Mouse (Mus musculus) brain, embryonic 14.5 days (tissue): ENCODE data around the gene Arhgap29. TPM values are rescaled to one million over a fixed set of nuclear protein-coding genes. Genes with fewer than 3 reads are reported as not detected.
A peak's percentile ranks its signal among the peaks of the same experiment; 100 is the strongest.

Experiments used
- DNase-seq: peaks from one replicate; pipeline ENCODE4 v3.0.0-alpha.2; 2011; ENCODE audit warnings: low read depth
- CTCF ChIP-seq: fragments of 200-500 bp; IDR thresholded peaks from 2 replicates; pipeline ENCODE4 v1.5.1; 2012; ENCODE audit warnings: inconsistent platforms, mild to moderate bottlenecking, moderate library complexity, borderline replicate concordance; ENCODE audit not compliant: insufficient read depth, insufficient read length; ENCODE audit errors: extremely low read depth
- POLR2A ChIP-seq: fragments of 200-500 bp; IDR thresholded peaks from 2 replicates; pipeline ENCODE4 v1.6.1; 2012; ENCODE audit warnings: mild to moderate bottlenecking, inconsistent platforms, borderline replicate concordance; ENCODE audit not compliant: poor library complexity, insufficient read depth, insufficient read length, severe bottlenecking; ENCODE audit errors: extremely low read depth
- polyA plus RNA-seq: library from polyadenylated mRNA; depleted of rRNA; stranded (reverse); fragments of >200 nt; gene quantifications from 2 replicates; pipeline ENCODE4 v1.2.3, GENCODE M21; 2012

Gene Arhgap29
- polyA plus RNA-seq, 1 experiment = 26.2 TPM

DNA sequence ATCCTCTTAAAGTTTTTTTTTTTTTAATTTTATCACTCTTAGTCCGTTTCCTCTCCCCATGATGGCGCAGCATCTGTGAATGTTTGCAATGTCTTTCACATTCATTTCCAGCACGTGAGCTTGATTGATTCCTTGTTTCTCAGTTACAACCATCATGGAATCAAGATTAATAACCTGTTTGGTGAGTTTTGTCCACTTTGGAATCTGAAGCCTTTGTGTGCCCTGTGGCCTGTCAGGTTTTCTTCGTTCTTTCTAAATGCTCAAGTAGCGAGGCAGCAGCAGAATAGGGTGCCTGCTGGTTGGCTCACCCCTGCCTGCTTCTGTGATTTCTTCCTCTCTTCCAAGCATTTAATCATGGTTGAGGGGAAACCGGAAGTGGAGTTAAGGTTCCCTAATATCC, 2.2 kb upstream of the Arhgap29 start:
- DNase-seq = no peak
- TF ChIP-seq POLR2A (no peak), CTCF (no peak)

- no peak for TF ChIP-seq CTCF
- DNase-seq = no peak
Observed at GRCm38 (mm10) chr3:121951116-121951515, 1.2 kb upstream of the Arhgap29 start.

GRCm38 (mm10) chr3:121953049-121953432, 700 bp downstream of the Arhgap29 start:
- peak; percentile 75 for DNase-seq
- TF ChIP-seq POLR2A (0 out of 2 replicates have a peak, but pooled peaks have one; percentile 14), CTCF (no peak)

DNA sequence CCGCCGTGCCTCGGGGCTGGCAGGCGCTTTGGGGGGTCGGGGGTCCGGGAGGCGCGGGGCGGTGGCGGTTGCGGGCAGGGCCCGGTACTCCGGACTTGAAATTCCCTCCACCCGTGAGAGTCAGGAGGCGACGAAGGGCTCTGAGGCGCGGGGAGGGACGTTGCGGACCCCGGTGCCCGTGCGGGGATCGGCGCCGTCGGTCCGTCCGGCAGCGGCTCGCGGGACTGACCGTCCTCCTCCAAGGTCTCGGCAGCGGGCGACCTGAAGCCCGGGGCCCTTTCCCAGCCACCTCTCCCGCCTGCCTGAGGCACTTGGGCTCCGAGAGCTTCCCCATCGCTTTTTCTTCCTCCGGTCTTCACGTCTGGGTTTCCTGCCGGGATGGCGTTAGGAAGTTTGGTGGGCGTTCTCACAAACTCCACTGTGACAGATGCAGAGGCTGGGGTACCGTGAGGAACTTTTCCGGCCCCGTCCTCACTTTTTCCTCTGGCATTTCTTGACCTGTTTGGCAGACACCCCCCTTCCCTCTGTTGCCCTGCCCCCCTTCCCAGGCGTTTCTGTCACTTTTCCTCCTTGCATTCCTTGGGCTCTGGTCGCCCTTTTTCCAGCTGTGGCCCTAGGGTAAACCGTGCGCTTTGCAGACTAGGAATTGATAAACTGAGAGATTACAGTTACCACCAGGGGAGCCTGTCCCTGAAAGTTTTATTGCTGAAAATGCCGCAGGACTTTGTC, 1.3 kb downstream of the Arhgap29 start:
- peak; percentile 20 for DNase-seq
- TF ChIP-seq CTCF (peak; percentile 5; the same call in 1 of the 2 replicates), POLR2A (no peak)

DNA sequence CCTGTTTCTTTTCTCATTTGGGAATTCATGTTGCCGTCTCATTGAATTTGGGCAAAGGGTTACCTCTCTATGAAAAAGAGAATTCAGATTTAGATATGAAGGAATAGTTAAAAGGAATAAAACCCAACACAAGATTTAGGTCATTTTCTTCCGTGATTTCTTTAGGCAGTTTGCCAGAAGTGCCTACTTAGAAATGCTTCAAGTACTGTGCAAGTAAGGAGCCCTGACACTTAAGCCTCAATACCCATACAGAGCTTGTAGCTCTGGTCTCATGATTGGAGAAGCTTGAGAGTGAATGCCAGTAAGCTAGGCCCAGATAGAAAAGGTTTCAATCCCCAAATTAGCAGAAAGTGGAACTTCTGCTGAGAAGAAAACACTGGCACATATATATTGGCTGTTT, 2.1 kb downstream of the Arhgap29 start:
- peak; percentile 33 for DNase-seq
- TF ChIP-seq CTCF = no peak
- no peak for TF ChIP-seq POLR2A

DNA sequence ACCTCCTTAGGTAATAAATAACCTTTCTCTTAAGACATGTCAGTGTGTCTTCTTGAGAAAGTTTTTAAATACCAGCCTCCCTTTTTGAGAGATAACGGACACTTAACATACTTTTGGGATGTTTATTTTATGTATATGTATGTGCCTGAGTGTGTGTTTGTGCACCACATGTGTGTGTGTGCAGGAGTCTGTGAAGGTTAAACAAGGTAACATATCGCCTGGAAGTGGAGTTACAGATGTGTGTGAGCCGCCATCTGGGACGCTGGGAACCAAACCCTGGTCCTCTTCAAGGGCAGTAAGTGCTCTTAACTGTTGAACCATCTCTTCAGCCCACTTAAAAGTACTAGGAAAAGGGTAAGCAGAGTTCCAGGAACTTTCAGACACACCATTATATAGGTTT, 3.2 kb downstream of the Arhgap29 start:
- no peak for DNase-seq
- TF ChIP-seq POLR2A = no peak
- no peak for TF ChIP-seq CTCF

DNA sequence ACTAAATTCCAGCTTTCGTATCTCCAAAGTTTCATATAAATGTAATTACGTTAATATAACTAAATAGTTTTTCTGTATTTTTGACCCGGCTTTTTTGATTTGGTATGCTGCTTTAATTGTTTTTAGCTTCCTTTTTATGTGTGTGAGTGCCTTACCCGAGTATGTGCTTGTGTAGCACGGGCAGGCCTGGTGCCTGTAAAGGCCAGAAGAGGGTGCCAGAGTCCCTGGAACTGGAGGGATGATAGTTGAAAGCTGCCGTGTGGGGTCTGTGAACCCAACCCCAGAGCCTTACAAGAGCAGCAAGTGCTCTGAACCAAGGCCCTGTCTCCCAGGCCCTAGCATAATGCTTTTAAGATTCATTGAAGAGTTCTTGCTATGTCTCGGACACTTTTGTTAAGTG, 4.4 kb downstream of the Arhgap29 start:
- no peak for TF ChIP-seq CTCF
- no peak for TF ChIP-seq POLR2A
- DNase-seq = no peak

- DNase-seq = peak; percentile 30
- no peak for TF ChIP-seq CTCF
- no peak for TF ChIP-seq POLR2A
Observed at GRCm38 (mm10) chr3:121957606-121958344, 5.4 kb downstream of the Arhgap29 start.

GRCm38 (mm10) chr3:121964173-121964572, 11.8 kb downstream of the Arhgap29 start:
- peak; percentile 88 for DNase-seq
- TF ChIP-seq CTCF = peak; percentile 71; the same call in 1 of the 2 replicates
- TF ChIP-seq POLR2A = no peak

GRCm38 (mm10) chr3:121967681-121968476, 15.5 kb downstream of the Arhgap29 start:
- DNase-seq = peak; percentile 84
- TF ChIP-seq CTCF = no peak
- TF ChIP-seq POLR2A = peak; percentile 31; the same call in 1 of the 2 replicates

DNA sequence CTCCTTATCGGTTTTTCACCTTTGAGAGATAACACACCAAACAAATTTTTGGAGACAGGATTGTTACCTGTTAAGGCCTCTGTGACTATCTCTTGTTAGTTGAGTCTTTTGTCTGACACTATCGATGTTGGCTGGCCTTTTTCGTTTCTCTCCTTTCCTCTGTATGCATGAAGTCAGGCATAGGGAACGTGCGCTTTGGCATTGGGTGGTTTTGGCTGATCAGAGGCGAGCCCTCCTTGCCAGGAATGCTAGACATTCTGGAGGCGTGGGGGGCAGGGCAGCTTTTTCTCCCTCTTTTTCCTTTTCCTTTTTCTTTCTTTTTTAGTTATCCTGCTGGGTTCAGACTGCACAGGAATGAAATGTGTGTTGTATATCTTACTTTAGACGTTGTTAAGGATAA, 16.3 kb downstream of the Arhgap29 start:
- DNase-seq = peak; percentile 62
- TF ChIP-seq CTCF = no peak
- TF ChIP-seq POLR2A = no peak

DNA sequence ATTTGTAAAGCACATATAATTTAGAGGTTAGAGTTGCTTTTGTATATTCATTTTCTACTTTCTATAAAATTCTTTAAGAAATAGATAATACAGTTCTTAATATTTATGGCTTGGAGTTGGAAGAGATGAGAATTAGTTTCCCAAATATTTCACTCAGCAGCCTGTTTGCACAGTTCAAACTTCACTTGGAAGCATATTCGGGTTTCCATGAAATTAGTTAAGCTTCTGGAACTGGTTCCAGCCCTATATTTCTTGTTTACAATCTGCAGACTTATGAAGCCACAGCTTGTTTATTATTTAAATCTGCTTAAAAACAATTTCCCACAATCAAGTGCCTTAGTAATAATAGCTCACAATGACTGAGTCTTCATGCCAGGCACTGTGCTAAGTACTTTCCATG, 17.1 kb downstream of the Arhgap29 start:
- TF ChIP-seq POLR2A = no peak
- no peak for TF ChIP-seq CTCF
- no peak for DNase-seq
